Mouse (Mus musculus) G1E (cell line): ENCODE data around the gene Fmnl2.

Experiments
- CTCF ChIP-seq: IDR thresholded peaks from 2 replicates; pipeline ENCODE4 v1.5.1; 2012; ENCODE audit warnings: low read depth, low read length, inconsistent platforms, mixed read lengths
- GATA1 ChIP-seq: IDR thresholded peaks from 2 replicates; pipeline ENCODE4 v1.6.1; 2012; ENCODE audit warnings: borderline replicate concordance, low read length, inconsistent platforms, mixed read lengths
- GATA2 ChIP-seq: IDR thresholded peaks from 2 replicates; pipeline ENCODE4 v1.6.1; 2012; ENCODE audit warnings: low read depth, low read length, inconsistent platforms, borderline replicate concordance

GRCm38 (mm10) chr2:52991688-52992194 is 134.1 kb downstream of the Fmnl2 start:
- TF ChIP-seq CTCF, result no peak
- TF ChIP-seq GATA1, result no peak
- TF ChIP-seq GATA2, result no peak
